Mouse (Mus musculus) small intestine, adult 2 months (tissue): Measurements from ENCODE around the gene Slc8a1.

Experiments
- CTCF ChIP-seq: fragments of 200-500 bp; IDR thresholded peaks from 2 replicates; pipeline ENCODE4 v1.5.1; 2012; ENCODE audit warnings: low read depth, mild to moderate bottlenecking, control low read depth, inconsistent platforms, low read length, moderate library complexity, mixed read lengths; ENCODE audit not compliant: insufficient replicate concordance, insufficient read length; ENCODE audit errors: extremely low read depth
- POLR2A ChIP-seq: fragments of 200-500 bp; IDR thresholded peaks from 2 replicates; pipeline ENCODE4 v1.6.1; 2012; ENCODE audit warnings: low read depth, mild to moderate bottlenecking, control low read depth, inconsistent platforms, low read length, moderate library complexity

GRCm38 (mm10) chr17:81652958-81653357 is 85.2 kb downstream of the Slc8a1 start:
- TF ChIP-seq CTCF (no peak), POLR2A (no peak)
